ENCODE assay signal across 9 mouse cellular contexts in the genomic region with DNA sequence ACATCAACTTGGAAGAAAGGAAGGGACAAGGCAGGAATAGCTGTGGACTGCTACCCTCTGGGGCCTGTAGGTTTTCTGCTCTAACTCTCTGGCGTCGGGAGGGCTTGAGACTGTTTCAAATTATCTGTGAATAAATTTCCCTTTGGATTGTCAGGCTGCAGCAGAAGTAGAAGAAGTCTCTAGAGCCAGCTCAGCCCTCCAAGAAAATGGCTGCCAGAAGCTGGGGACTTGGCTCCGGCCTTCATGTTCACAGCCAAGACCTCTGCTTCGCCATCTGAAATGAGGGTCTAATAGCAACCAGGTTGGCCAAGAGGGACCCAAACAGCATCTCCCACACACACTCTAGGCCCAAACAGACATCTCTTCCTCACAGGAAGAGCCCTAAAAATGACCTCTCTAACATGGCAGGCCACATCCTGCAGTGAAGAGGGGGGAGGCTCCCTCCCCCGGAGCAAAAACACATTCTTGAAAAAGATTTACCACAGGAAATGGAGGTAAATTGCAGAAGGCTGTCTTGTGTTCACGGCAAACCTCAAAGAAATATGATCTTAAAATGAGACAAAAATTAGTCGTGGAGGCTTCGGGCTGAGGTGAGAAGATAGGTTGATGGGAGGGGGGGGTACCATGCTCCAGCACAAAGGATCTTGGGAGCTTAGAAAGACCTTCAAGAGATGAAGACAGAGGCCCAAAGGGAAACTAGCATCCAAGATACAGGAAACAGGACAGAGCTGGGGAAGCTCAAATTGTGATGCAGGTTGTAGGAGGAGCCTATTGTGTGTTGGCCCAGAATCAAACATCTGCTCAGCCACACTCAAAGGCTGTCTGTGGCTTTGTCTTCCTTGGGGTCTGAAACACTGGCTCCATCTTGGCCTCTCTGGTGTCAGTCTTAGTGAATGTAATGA. TPM values are rescaled to one million over a fixed set of nuclear protein-coding genes. Genes with fewer than 3 reads are reported as not detected.
A peak's percentile ranks its signal among the peaks of the same experiment; 100 is the strongest.
DNase-seq lines count a peak whose midpoint lies in the region; TF ChIP-seq lines count a peak whose summit lies in the region.
"Had no signal": no experiment of that assay in that cellular context is flagged by ENCODE, and none has a peak within 500 bp of the region (broad histone marks: within the 10 kb centered on the region; RNA-seq: fewer than 3 reads in every experiment).

No protein-coding gene starts in this region.

- no peak for TF ChIP-seq CTCF in gastrocnemius, adult 2 months (IDR thresholded peaks at IDR 0.05)

- intact Hi-C loops in gastrocnemius, adult 2 months (cut with DNase I): no loop called here

- no peak overlapping the region for H3K4me3 ChIP-seq in gastrocnemius, adult 2 months

- peak overlapping the region; percentile 28; the same call in 1 of the 2 replicates for H3K27ac ChIP-seq in gastrocnemius, adult 2 months

- DNase-seq in gastrocnemius, adult 2 months: no peak
- DNase-seq in gastrocnemius, postnatal 4 days (ENCODE audit: low spot score in 2 of 2): no peak
- DNase-seq in spleen, postnatal 36 days (ENCODE audit: low spot score in 2 of 2): peak; percentile 48 to 55
- no peak for DNase-seq in spleen, adult 18-20 months
- DNase-seq in kidney, postnatal 10 days: peak; percentile 51
- DNase-seq in thymus, postnatal 36 days: peak; percentile 62 to 77
- no peak for DNase-seq in cerebellum, adult 8-10 months
- DNase-seq in adrenal gland, adult (ENCODE audit: inconsistent age in 2 of 2, low spot score in 1 of 2): no peak

RNA-seq across cellular contexts. Expression of gene Rflna, which starts 48.4 kb away (rescaled TPM):
- not detected for total RNA-seq in gastrocnemius, adult 2 months (2021)
- total RNA-seq in gastrocnemius, postnatal 4 days (2021): 1 to 10 TPM; 2.0 to 2.3 TPM
- total RNA-seq: megakaryocyte-erythroid progenitor cell, adult 5-6 weeks had no signal

Comparison
In these comparisons a context has a peak if more than half of its experiments do, and no peak if none do; other contexts are left out.
1. DNase-seq: peak in spleen, postnatal 36 days (2 of 2), kidney, postnatal 10 days (single experiment) and thymus, postnatal 36 days (2 of 2); none in gastrocnemius, adult 2 months (single experiment), gastrocnemius, postnatal 4 days (0 of 2), spleen, adult 18-20 months (0 of 2), cerebellum, adult 8-10 months (single experiment) and adrenal gland, adult (0 of 2).